ENCODE assay signal across 9 mouse cellular contexts in genomic region chr8:95952257-95952656, GRCm38 (mm10).
A peak's percentile ranks its signal among the peaks of the same experiment; 100 is the strongest.
DNase-seq lines count a peak whose midpoint lies in the region; ATAC-seq and TF ChIP-seq lines count a peak whose summit lies in the region.
"Had no signal": no experiment of that assay in that cellular context is flagged by ENCODE, and none has a peak within 500 bp of the region (broad histone marks: within the 10 kb centered on the region; RNA-seq: fewer than 3 reads in every experiment).

No protein-coding gene starts in this region.

- H3K9me3 ChIP-seq in lung, postnatal 0 days (ENCODE audit: low read length), result no peaks in the 10 kb centered on the region
- H3K9me3 ChIP-seq in limb, embryonic 13.5 days, result no peaks in the 10 kb centered on the region
- H3K9me3 ChIP-seq in stomach, embryonic 16.5 days (replicated peaks; ENCODE audit: control insufficient read depth, low read length), result no peaks in the 10 kb centered on the region

- peak overlapping the region; percentile 12; the same call in 1 of the 2 replicates for H3K4me3 ChIP-seq in lung, postnatal 0 days (ENCODE audit: low read depth, low read length)
- peak overlapping the region; percentile 37 for H3K4me3 ChIP-seq in limb, embryonic 13.5 days
- peak overlapping the region; percentile 40; the same call in 1 of the 2 replicates for H3K4me3 ChIP-seq in stomach, embryonic 16.5 days (replicated peaks; ENCODE audit: low read length)

- no peaks in the 10 kb centered on the region for H3K27me3 ChIP-seq in lung, postnatal 0 days (replicated peaks; ENCODE audit: insufficient read depth, low read length)
- H3K27me3 ChIP-seq in limb, embryonic 13.5 days, result peaks cover 16% of the 10 kb centered on the region
- no peaks in the 10 kb centered on the region; the same call in 1 of the 2 replicates for H3K27me3 ChIP-seq in stomach, embryonic 16.5 days (ENCODE audit: control insufficient read depth, insufficient read depth, low read length)

- no peak for ATAC-seq in lung, postnatal 0 days
- ATAC-seq in limb, embryonic 13.5 days (ENCODE audit: low FRiP score, low read depth), result 0 out of 2 replicates have a peak, but pooled peaks have one; percentile 58
- no peak for ATAC-seq in stomach, embryonic 16.5 days (ENCODE audit: insufficient read depth, low FRiP score)

- 37% methylated on average over 10 of the region's 10 CpGs for WGBS in lung, postnatal 0 days
- WGBS in limb, embryonic 13.5 days, result 32% methylated on average over 10 of the region's 10 CpGs
- 27% methylated on average over 10 of the region's 10 CpGs for WGBS in stomach, embryonic 16.5 days

- H3K4me1 ChIP-seq in lung, postnatal 0 days (ENCODE audit: insufficient read depth, low read depth, low read length), result no peaks in the 10 kb centered on the region
- no peaks in the 10 kb centered on the region for H3K4me1 ChIP-seq in limb, embryonic 13.5 days
- no peaks in the 10 kb centered on the region for H3K4me1 ChIP-seq in stomach, embryonic 16.5 days (ENCODE audit: control insufficient read depth, insufficient read depth, low read length)

- no peak overlapping the region for H3K9ac ChIP-seq in lung, postnatal 0 days (replicated peaks; ENCODE audit: low read depth)
- no peak overlapping the region for H3K9ac ChIP-seq in limb, embryonic 13.5 days
- no peak overlapping the region for H3K9ac ChIP-seq in stomach, embryonic 16.5 days (ENCODE audit: low read length)
- H3K9ac ChIP-seq: liver, embryonic 14.5 days had no signal

- no peak for TF ChIP-seq CTCF in lung, postnatal 0 days (IDR thresholded peaks at IDR 0.05)

- no peak overlapping the region for H3K27ac ChIP-seq in lung, postnatal 0 days (ENCODE audit: low read length)
- no peak overlapping the region for H3K27ac ChIP-seq in limb, embryonic 13.5 days
- no peak overlapping the region for H3K27ac ChIP-seq in stomach, embryonic 16.5 days (ENCODE audit: low read length)
- H3K27ac ChIP-seq: liver, embryonic 14.5 days had no signal

- H3K36me3 ChIP-seq in lung, postnatal 0 days (ENCODE audit: insufficient read depth, low read length), result no peaks in the 10 kb centered on the region
- no peaks in the 10 kb centered on the region for H3K36me3 ChIP-seq in limb, embryonic 13.5 days
- no peaks in the 10 kb centered on the region for H3K36me3 ChIP-seq in stomach, embryonic 16.5 days (ENCODE audit: control insufficient read depth, insufficient read depth, low read length)

- peak overlapping the region; percentile 37; the same call in 1 of the 2 replicates for H3K4me2 ChIP-seq in lung, postnatal 0 days (replicated peaks; ENCODE audit: low read depth, low read length)
- peak overlapping the region; percentile 55 for H3K4me2 ChIP-seq in limb, embryonic 13.5 days (replicated peaks)
- H3K4me2 ChIP-seq in stomach, embryonic 16.5 days (ENCODE audit: low read depth, low read length), result peak overlapping the region; percentile 54

- no peak for TF ChIP-seq EP300 in lung, postnatal 0 days (IDR thresholded peaks at IDR 0.05)

- peak; percentile 20 to 32 for DNase-seq in cerebellum, postnatal 10 days
- no peak for DNase-seq in cerebellum, postnatal 36 days
- peak; percentile 14 for DNase-seq in lung, postnatal 0 days (ENCODE audit: low spot score)
- DNase-seq in lung, postnatal 25 days (ENCODE audit: low spot score), result no peak
- DNase-seq in gastrocnemius, adult 18-20 months (ENCODE audit: low spot score), result no peak
- no peak for DNase-seq in cerebellum, postnatal 4 days (ENCODE audit: low spot score in 2 of 2)

Comparison
In these comparisons a context has a peak if more than half of its experiments do, and no peak if none do; other contexts are left out.
1. DNase-seq: peak in cerebellum, postnatal 10 days (2 of 2) and lung, postnatal 0 days (single experiment); none in cerebellum, postnatal 36 days (0 of 2), lung, postnatal 25 days (single experiment), gastrocnemius, adult 18-20 months (single experiment) and cerebellum, postnatal 4 days (0 of 2).
2. Peak in every context shown above with its lines, with median percentiles within 50 percentile points of each other: H3K4me2 ChIP-seq and H3K4me3 ChIP-seq.